Mouse (Mus musculus) layer of hippocampus, adult 9-11 months (tissue): ENCODE results near the gene Camk2d.

Experiments used
- DNase-seq: peaks from one replicate; pipeline ENCODE4 v3.0.0; 2022

Gene Camk2d

DNA sequence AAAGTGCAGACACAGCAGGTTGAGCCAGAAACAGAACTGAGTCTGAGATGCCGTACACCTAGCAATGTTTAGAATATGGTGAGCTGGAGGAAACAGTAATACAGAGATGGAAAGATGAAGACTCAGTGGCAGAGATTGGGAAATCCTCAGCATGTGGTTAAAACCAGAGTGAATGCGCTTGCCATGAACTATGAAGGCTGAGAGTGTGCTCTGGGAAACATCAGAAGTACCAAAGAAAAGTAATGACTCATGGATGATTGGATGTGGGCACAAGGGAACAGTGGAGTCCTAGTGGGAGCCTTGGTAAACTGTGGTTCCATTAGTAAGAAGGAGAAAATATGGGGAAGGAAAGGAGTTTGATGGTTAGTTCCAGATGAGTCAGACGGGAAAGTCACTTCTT lies 231.8 kb downstream of the Camk2d start:
- no peak for DNase-seq

DNA sequence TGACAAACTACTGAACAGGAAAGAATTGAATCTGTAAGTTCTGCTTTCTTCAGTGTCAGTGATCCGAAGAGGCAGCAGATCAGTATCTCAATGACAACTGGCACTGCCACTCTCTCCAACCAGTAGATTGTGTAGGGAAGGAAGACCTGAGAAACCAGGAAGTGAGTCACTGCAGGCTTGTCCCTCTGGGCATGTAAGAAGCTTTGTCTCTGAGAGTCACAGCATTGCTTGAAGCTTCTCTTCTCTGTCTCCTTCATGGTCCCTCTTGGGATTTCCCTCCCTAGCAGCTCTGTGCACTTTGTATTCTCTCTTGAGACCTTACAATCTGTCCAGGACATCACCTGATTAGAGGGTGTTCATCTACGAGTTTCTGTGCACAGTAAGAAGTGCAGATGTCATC lies 233.7 kb downstream of the Camk2d start:
- DNase-seq, result no peak

DNA sequence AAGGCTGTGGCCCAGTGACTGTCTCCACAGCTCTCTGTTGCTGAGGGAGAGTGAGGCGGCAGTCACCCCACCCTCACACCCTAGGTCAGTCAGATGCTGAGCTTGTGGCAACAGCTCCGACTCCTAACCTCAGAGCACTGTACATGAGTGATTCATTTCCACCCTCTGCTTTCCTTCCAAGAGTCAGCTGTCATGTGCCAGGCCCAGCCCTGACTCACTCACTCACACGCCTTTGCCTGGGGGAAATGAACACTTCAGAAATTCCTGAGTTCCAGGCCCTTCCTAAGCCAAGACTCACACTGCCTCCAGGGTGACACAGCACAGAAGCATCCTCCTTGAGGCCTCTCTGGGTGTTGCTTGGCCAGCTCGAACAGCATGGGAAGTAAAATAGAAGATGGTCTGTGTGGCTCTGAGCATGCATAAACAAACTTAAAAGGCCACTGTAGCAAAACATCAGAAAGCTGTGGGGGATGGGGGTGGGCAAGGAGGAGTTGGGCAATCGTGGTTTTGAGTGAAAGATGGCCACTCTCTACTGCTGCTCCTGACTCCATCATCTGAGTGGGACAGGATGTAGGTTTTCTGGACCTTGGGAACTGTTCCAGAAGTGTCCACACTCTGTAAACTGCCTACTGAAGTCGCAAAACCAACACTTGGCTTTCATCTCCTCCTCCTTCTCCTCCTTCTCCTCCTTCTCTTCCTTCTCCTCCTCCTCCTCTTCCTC lies 235.5 kb downstream of the Camk2d start:
- DNase-seq, result no peak

DNA sequence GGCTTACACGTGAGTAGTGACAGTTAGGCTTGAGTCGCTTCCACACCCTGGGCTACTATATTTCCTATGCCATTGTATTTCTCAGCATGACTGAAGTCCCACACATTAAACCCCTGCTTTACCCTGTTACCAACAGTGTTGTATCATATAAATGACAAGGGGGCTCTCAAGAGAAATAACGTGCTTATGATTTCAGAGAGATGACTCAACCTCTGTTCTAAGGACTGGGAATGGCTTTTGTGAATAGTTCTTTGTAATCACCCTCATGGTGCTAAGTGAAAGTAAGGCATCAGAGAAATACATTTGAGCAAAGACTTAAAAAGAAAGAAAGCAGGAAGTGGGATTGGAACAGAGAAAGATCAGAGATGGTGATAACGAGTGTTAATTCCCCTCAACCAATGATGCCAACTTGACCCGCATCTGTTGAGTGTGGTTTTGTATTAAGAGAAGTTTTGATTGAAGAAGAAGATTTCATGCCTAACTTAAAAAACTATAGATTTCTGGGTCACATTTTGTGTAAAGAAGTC lies 238.6 kb downstream of the Camk2d start:
- DNase-seq, result no peak

DNA sequence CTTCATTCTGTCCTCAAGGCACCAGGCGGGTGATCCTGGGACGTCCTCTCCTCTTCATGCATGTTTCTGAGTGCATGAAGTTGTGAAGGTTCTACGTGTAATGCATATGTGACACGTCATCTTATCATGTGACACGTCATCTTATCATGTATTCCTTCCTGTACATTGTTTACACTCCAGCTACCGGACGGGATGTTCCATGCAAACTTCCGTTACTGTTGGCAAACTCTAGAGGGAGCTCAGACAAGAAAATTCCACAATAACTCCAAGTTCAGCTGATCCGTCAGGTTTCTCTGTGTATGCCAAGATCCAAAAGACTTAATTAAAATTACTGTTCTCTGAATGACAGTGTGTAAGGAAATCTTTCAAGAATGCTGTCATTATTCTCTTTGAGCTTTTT lies 246.7 kb downstream of the Camk2d start:
- no peak for DNase-seq

DNA sequence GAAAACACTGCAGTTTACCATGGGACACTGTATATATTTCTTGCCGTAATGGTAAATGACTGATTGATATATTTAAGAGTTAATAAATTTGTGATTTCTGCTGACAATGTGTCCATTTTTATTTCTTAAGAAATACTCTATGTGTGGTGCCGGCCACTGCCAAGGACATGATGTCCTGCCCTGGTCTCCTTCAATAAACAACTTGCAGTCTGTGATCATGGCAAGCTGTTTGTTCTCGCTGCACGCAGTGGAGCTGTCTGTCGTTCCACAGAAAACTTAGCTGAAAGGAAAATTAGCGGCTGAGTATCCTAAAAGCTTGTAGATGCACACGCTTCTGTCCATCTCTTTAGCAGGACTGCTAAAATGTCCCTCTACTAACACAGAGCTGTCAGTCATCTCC lies 248.7 kb downstream of the Camk2d start:
- no peak for DNase-seq

DNA sequence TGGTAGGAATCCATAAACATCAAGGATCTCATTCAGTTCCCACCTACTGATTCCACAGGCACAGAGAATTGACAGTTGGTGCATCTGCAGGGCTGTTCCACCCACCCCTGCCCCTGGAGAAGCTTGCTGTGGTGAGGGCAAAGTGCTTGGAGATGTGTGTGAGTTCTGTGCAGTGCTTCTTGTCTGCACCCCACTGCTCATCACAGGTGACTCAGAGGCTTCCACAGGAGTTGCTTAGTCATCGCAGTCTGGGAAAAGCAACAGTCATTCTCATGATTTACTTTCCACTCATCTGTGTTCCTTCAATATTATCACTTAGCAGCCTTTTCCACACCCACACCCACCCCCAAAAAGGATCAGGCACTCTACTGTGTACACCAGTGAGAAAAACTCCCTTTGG lies 252.0 kb downstream of the Camk2d start:
- DNase-seq, result peak; percentile 31

DNA sequence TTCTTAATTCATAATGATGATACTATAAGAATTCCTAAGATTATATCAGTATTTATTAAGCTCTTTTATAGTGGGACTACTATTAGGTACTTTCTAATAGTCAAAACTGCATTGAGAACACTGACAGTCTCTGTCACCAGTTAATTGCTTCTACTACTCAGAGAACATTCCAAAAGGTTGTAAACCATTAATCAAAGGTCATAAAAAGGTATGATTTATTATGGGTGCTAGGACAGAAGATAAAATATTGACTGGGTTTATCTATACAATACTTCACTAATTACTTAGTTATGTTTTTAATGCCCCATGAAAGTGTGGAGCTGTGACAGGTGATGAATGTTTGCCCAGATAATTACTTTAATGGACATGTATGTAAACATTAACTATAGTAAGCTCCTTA lies 264.3 kb downstream of the Camk2d start:
- no peak for DNase-seq

DNA sequence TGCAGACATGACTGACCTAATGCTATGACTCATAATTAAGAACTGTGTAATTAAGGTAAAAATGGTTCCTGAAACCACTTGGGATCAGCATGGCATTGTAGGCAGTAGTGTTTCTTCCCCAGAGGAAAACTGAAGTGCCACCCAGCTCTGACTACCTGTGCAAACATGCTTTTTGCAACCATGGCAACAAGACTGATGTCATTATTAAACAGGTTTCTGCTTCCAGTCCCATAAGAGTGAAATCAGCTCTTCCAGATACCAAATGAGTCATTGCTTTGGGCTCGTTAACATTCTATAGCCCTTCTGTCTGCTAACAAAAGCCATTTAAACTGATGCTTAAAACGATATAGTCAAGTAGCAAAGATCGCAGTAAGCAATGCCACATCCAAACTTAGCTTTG lies 273.5 kb downstream of the Camk2d start:
- DNase-seq, result no peak

DNA sequence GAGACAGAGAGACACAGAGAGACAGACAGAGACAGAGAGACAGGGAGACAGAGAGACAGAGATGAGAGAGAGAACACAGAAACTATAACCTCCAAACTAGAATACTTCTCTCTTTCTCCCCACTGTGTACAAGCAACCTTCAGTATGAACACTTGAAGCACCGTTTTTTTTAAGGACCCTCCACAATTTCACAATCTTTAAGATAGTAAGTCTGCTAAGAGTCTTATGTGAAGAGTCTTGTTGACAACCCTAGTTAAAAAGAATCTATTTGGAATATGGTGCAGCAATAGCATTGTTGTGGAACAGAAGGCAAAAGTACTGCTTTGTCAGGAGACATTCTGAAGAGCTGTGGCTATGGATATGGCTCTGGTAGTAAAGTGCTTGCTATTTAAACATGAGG lies 274.6 kb downstream of the Camk2d start:
- DNase-seq, result no peak

DNA sequence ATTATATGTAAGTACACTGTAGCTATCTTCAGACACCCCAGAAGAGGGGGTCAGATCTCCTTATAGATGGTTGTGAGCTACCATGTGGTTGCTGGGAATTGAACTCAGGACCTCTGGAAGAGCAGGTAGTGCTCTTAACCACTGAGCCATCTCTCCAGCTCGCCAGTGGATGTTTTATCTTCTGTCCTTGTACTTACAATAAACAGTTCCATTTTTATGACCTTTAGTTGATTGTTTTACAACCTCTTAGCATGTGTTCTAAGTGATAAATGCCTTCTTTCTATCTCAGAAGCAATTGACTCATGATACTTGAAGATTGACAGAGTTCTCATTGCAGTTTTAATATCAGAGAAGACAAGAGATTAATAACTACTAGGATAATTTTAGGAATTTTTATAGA lies 282.1 kb downstream of the Camk2d start:
- DNase-seq, result no peak

DNA sequence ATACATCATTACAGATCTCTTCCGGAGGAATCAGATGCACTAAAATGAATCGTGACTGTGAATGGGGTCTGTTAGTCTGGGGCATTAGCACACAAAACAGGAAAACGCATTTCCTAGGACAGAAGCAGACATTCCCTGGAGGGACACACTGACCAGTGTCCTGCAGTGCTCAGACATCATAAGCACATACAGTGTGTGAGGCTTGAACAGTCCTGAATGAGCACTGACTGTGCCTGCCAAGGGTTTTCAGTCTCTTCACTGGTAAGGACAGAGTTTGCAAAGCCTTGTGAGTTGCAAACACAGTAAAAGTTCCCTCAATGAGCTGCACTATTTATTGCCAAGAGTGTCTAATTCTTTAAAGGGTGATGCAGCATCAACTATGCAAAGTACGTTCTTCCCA lies 290.0 kb downstream of the Camk2d start:
- no peak for DNase-seq

DNA sequence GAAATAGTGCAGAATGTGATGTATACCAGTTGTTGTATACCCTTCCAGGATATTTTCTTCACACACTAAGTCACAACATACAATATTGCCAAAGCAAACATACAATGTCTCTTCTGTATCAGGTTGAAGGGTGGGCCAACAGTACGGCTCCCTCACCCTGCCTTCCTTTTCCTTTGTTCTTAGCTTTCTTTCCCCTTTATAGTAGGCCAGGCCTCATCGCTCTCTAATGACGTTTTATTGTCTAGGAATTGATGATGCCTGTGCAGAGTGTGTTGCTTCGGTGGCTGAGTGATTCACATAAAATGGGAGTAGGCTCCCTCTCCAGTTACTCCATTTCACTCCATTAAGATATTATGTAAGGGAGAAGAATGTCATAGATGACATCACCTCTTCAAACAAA lies 290.5 kb downstream of the Camk2d start:
- DNase-seq, result no peak
